Comparison of ENCODE assay signal across 21 mouse cellular contexts in genomic region chr3:146046076-146046475, GRCm38 (mm10). TPM values are rescaled to one million over a fixed set of nuclear protein-coding genes. Genes with fewer than 3 reads are reported as not detected.
DNase-seq lines count a peak whose midpoint lies in the region; ATAC-seq lines count a peak whose summit lies in the region.
"Had no signal": no experiment of that assay in that cellular context is flagged by ENCODE, and none has a peak within 500 bp of the region (broad histone marks: within the 10 kb centered on the region; RNA-seq: fewer than 3 reads in every experiment).

No protein-coding gene starts in this region.

- no peak overlapping the region for H3K4me3 ChIP-seq in intestine, embryonic 14.5 days (ENCODE audit: low read depth, low read length)
- no peak overlapping the region for H3K4me3 ChIP-seq in intestine, embryonic 15.5 days (replicated peaks)
- H3K4me3 ChIP-seq in kidney, embryonic 14.5 days (ENCODE audit: low read length), result no peak overlapping the region
- H3K4me3 ChIP-seq: embryonic facial prominence, embryonic 13.5 days; embryonic facial prominence, embryonic 15.5 days; forebrain, embryonic 13.5 days; forebrain, embryonic 15.5 days had no signal

- H3K36me3 ChIP-seq in intestine, embryonic 14.5 days (ENCODE audit: control insufficient read depth, insufficient read depth, low read length), result no peaks in the 10 kb centered on the region
- H3K36me3 ChIP-seq in intestine, embryonic 15.5 days, result no peaks in the 10 kb centered on the region
- H3K36me3 ChIP-seq in kidney, embryonic 14.5 days (ENCODE audit: control insufficient read depth, insufficient read depth, low read length), result no peaks in the 10 kb centered on the region
- H3K36me3 ChIP-seq: embryonic facial prominence, embryonic 13.5 days; embryonic facial prominence, embryonic 15.5 days; forebrain, embryonic 15.5 days had no signal

- H3K9ac ChIP-seq in intestine, embryonic 14.5 days (ENCODE audit: low read length), result no peak overlapping the region
- no peak overlapping the region for H3K9ac ChIP-seq in intestine, embryonic 15.5 days
- H3K9ac ChIP-seq in kidney, embryonic 14.5 days (ENCODE audit: low read depth, low read length), result no peak overlapping the region
- H3K9ac ChIP-seq: embryonic facial prominence, embryonic 13.5 days; embryonic facial prominence, embryonic 15.5 days; forebrain, embryonic 13.5 days; forebrain, embryonic 15.5 days had no signal

- H3K27ac ChIP-seq in intestine, embryonic 14.5 days (ENCODE audit: low read depth), result no peak overlapping the region
- H3K27ac ChIP-seq in intestine, embryonic 15.5 days, result no peak overlapping the region
- no peak overlapping the region for H3K27ac ChIP-seq in kidney, embryonic 14.5 days (ENCODE audit: low read depth, low read length)
- H3K27ac ChIP-seq: embryonic facial prominence, embryonic 15.5 days; forebrain, embryonic 13.5 days; forebrain, embryonic 15.5 days had no signal

- H3K4me1 ChIP-seq in intestine, embryonic 14.5 days (replicated peaks; ENCODE audit: control insufficient read depth, insufficient read depth, low read length), result peaks cover 5% of the 10 kb centered on the region; the same call in 1 of the 2 replicates
- H3K4me1 ChIP-seq in intestine, embryonic 15.5 days (replicated peaks), result peaks cover 6% of the 10 kb centered on the region; the same call in 1 of the 2 replicates
- H3K4me1 ChIP-seq in kidney, embryonic 14.5 days (ENCODE audit: control insufficient read depth, insufficient read depth, low read length), result peaks cover 10% of the 10 kb centered on the region; the same call in 1 of the 2 replicates

- no peaks in the 10 kb centered on the region for H3K9me3 ChIP-seq in intestine, embryonic 14.5 days (ENCODE audit: control insufficient read depth, low read length)
- H3K9me3 ChIP-seq in intestine, embryonic 15.5 days, result no peaks in the 10 kb centered on the region
- no peaks in the 10 kb centered on the region; the same call in 1 of the 2 replicates for H3K9me3 ChIP-seq in kidney, embryonic 14.5 days (ENCODE audit: control insufficient read depth, low read length)
- H3K9me3 ChIP-seq: embryonic facial prominence, embryonic 13.5 days; embryonic facial prominence, embryonic 15.5 days; forebrain, embryonic 13.5 days; forebrain, embryonic 15.5 days had no signal

- DNase-seq in intestine, embryonic 14.5 days (ENCODE audit: low spot score), result peak; percentile 42
- DNase-seq in kidney, adult 9 months, result peak; percentile 23
- DNase-seq in kidney, postnatal 14 days, result no peak
- peak; percentile 45 to 51 for DNase-seq in kidney, postnatal 36 days
- DNase-seq in frontal cortex, postnatal 10 days (ENCODE audit: low spot score in 2 of 2), result no peak
- DNase-seq: adrenal gland, adult 2 months; adrenal gland, postnatal 10 days; adrenal gland, postnatal 25 days; cerebellum, adult 11 months; cerebellum, adult 18-20 months; cerebellum, adult 8-10 months; cerebellum, adult 9-11 months; cerebellum, postnatal 14 days; cerebellum, postnatal 36 days; embryo, embryonic 11 days had no signal

- H3K4me2 ChIP-seq in intestine, embryonic 14.5 days (ENCODE audit: low read length), result no peak overlapping the region
- no peak overlapping the region for H3K4me2 ChIP-seq in intestine, embryonic 15.5 days (replicated peaks)
- H3K4me2 ChIP-seq in kidney, embryonic 14.5 days (replicated peaks; ENCODE audit: low read depth, low read length), result no peak overlapping the region
- H3K4me2 ChIP-seq: embryonic facial prominence, embryonic 15.5 days; forebrain, embryonic 13.5 days; forebrain, embryonic 15.5 days had no signal

- ATAC-seq in intestine, embryonic 14.5 days (replicated peaks; ENCODE audit: low FRiP score, low TSS enrichment, low read depth), result no peak
- no peak for ATAC-seq in intestine, embryonic 15.5 days
- ATAC-seq in kidney, embryonic 14.5 days (ENCODE audit: low FRiP score, low TSS enrichment), result no peak
- ATAC-seq: forebrain, embryonic 13.5 days; forebrain, embryonic 15.5 days had no signal

- H3K27me3 ChIP-seq in intestine, embryonic 14.5 days (replicated peaks; ENCODE audit: control insufficient read depth, insufficient read depth, low read length), result no peaks in the 10 kb centered on the region
- no peaks in the 10 kb centered on the region for H3K27me3 ChIP-seq in intestine, embryonic 15.5 days (replicated peaks)
- H3K27me3 ChIP-seq in kidney, embryonic 14.5 days (ENCODE audit: control insufficient read depth, insufficient read depth, low read length), result no peaks in the 10 kb centered on the region
- H3K27me3 ChIP-seq: embryonic facial prominence, embryonic 13.5 days; embryonic facial prominence, embryonic 15.5 days; forebrain, embryonic 13.5 days; forebrain, embryonic 15.5 days had no signal

- WGBS in intestine, embryonic 14.5 days, result 86% methylated on average over 11 of the region's 11 CpGs
- WGBS in intestine, embryonic 15.5 days, result 86% methylated on average over 11 of the region's 11 CpGs
- WGBS in kidney, embryonic 14.5 days, result 57% methylated on average over 11 of the region's 11 CpGs

RNA-seq across cellular contexts. Expression of gene Syde2, which starts 58.4 kb away (rescaled TPM):
- 3.9 TPM in 2 replicates for polyA plus RNA-seq in intestine, embryonic 14.5 days (2014; fragmentation: Nextera tagmentation; extraction: Ambion mirVana)
- 1.9 and 2.4 TPM in 2 replicates for polyA plus RNA-seq in intestine, embryonic 15.5 days (2015; fragmentation: Nextera tagmentation; extraction: Ambion mirVana)
- polyA plus RNA-seq in kidney, embryonic 14.5 days (2014; fragmentation: Nextera tagmentation; extraction: Ambion mirVana), result 2.3 and 2.6 TPM in 2 replicates

Comparison
In these comparisons a context has a peak if more than half of its experiments do, and no peak if none do; other contexts are left out.
1. DNase-seq: peak in intestine, embryonic 14.5 days (single experiment), kidney, adult 9 months (single experiment) and kidney, postnatal 36 days (2 of 2); none in kidney, postnatal 14 days (single experiment) and frontal cortex, postnatal 10 days (0 of 2).